Mouse (Mus musculus) kidney, adult 2 months (tissue): ENCODE data around the gene Tmeff1.

Experiments used
- CTCF ChIP-seq: fragments of 200-500 bp; conservative IDR thresholded peaks from 2 replicates; pipeline ENCODE4 v1.5.1; 2011; ENCODE audit warnings: low read depth, mild to moderate bottlenecking, control low read depth, low read length, moderate library complexity, mixed read lengths; ENCODE audit not compliant: insufficient read depth, insufficient read length
- POLR2A ChIP-seq: fragments of 200-500 bp; IDR thresholded peaks from one replicate; pipeline ENCODE4 v1.6.1; 2011; ENCODE audit warnings: low read depth, low read length, control low read depth

- TF ChIP-seq CTCF = no peak
- no peak for TF ChIP-seq POLR2A
These were observed 11.1 kb downstream of the Tmeff1 start for GRCm38 (mm10) chr4:48596111-48596510.
